Mouse (Mus musculus) hindbrain, embryonic 16.5 days (tissue): ENCODE results near the gene Gm49405. TPM values are rescaled to one million over a fixed set of nuclear protein-coding genes. Genes with fewer than 3 reads are reported as not detected.
"Not testable (repeated sequence)": the region's sequence is repeated elsewhere in the genome, so short reads cannot be mapped to it uniquely, and the experiment has no call there.

Source experiments
- ATAC-seq: fragments of 200-750 bp; cut with Nextera tagmentation; 2 replicates; pipeline ENCODE4 v1.8.0; 2017; ENCODE audit warnings: moderate TSS enrichment, moderate library complexity
- H3K27ac ChIP-seq: fragments of 300-500 bp; sonication (generic); 2 replicates; pipeline ENCODE4 v1.5.1; 2014; ENCODE audit warnings: low read depth, mild to moderate bottlenecking, control low read depth, low read length, moderate library complexity
- H3K27me3 ChIP-seq: fragments of 300-500 bp; sonication (generic); replicated peaks from 2 replicates; pipeline ENCODE4 v1.6.1; 2014; ENCODE audit warnings: low read length; ENCODE audit not compliant: control insufficient read depth, insufficient read depth
- H3K36me3 ChIP-seq: fragments of 300-500 bp; sonication (generic); 2 replicates; pipeline ENCODE4 v1.6.1; 2014; ENCODE audit warnings: mild to moderate bottlenecking, low read length, moderate library complexity, mixed read lengths; ENCODE audit not compliant: control insufficient read depth, insufficient read depth
- H3K4me1 ChIP-seq: fragments of 300-500 bp; sonication (generic); 2 replicates; pipeline ENCODE4 v1.6.1; 2014; ENCODE audit warnings: low read depth, low read length; ENCODE audit not compliant: control insufficient read depth, insufficient read depth
- H3K4me2 ChIP-seq: fragments of 300-500 bp; sonication (generic); 2 replicates; pipeline ENCODE4 v1.6.1; 2014; ENCODE audit warnings: mild to moderate bottlenecking, low read length, control low read depth, moderate library complexity
- H3K4me3 ChIP-seq: fragments of 300-500 bp; sonication (generic); 2 replicates; pipeline ENCODE4 v1.5.1; 2014; ENCODE audit warnings: mild to moderate bottlenecking, low read length, control low read depth, moderate library complexity
- H3K9ac ChIP-seq: fragments of 300-500 bp; sonication (generic); 2 replicates; pipeline ENCODE4 v1.6.1; 2014; ENCODE audit warnings: low read depth, mild to moderate bottlenecking, control low read depth, low read length, moderate library complexity
- H3K9me3 ChIP-seq: fragments of 300-500 bp; sonication (generic); 2 replicates; pipeline ENCODE4 v1.6.1; 2014; ENCODE audit warnings: mild to moderate bottlenecking, low read length, moderate library complexity; ENCODE audit not compliant: control insufficient read depth
- WGBS: fragments of 180-500 bp; shearing (Covaris S2); extraction: QIAGEN DNeasy Blood & Tissue Kit; methylation state at CpG from one replicate; pipeline ENCODE4 v1.1.7; 2014; 5-methylcytosine and 5-hydroxymethylcytosine counted together
- polyA plus RNA-seq: library from polyadenylated mRNA; unstranded; fragments of >200 nt; fragmentation: Nextera tagmentation; extraction: Ambion mirVana; gene quantifications from 2 replicates; pipeline ENCODE4 v1.2.1, GENCODE M21; 2015

Gm49405 gene
- polyA plus RNA-seq, 1 experiment from 2014 or later = 3.5 TPM

GRCm38 (mm10) chr19:4047859-4048258 lies 47.4 kb downstream of the Gm49405 start:
- Histone ChIP-seq H3K4me3 (no peak overlapping the region), H3K36me3 (no peaks in the 10 kb centered on the region), H3K4me1 (no peaks in the 10 kb centered on the region), H3K9ac (no peak overlapping the region), H3K9me3 (no peaks in the 10 kb centered on the region), H3K27ac (no peak overlapping the region), H3K4me2 (no peak overlapping the region), H3K27me3 (no peaks in the 10 kb centered on the region)
- WGBS = 19% methylated on average over 4 of the region's 4 CpGs
- no peak for ATAC-seq

GRCm38 (mm10) chr19:4049069-4049468 lies 48.6 kb downstream of the Gm49405 start:
- not testable (repeated sequence) for H3K4me1 ChIP-seq, H3K27me3 ChIP-seq, H3K36me3 ChIP-seq, H3K9ac ChIP-seq, H3K9me3 ChIP-seq, H3K4me3 ChIP-seq, H3K4me2 ChIP-seq, ATAC-seq, H3K27ac ChIP-seq
- WGBS = 78% methylated on average over 5 of the region's 5 CpGs

GRCm38 (mm10) chr19:4051016-4051415 lies 50.6 kb downstream of the Gm49405 start:
- Histone ChIP-seq H3K9me3 (no peaks in the 10 kb centered on the region), H3K36me3 (no peaks in the 10 kb centered on the region), H3K4me1 (no peaks in the 10 kb centered on the region), H3K27me3 (no peaks in the 10 kb centered on the region), H3K4me3 (no peak overlapping the region), H3K9ac (no peak overlapping the region), H3K27ac (no peak overlapping the region), H3K4me2 (no peak overlapping the region)
- no peak for ATAC-seq
- 95% methylated on average over 5 of the region's 5 CpGs for WGBS

DNA sequence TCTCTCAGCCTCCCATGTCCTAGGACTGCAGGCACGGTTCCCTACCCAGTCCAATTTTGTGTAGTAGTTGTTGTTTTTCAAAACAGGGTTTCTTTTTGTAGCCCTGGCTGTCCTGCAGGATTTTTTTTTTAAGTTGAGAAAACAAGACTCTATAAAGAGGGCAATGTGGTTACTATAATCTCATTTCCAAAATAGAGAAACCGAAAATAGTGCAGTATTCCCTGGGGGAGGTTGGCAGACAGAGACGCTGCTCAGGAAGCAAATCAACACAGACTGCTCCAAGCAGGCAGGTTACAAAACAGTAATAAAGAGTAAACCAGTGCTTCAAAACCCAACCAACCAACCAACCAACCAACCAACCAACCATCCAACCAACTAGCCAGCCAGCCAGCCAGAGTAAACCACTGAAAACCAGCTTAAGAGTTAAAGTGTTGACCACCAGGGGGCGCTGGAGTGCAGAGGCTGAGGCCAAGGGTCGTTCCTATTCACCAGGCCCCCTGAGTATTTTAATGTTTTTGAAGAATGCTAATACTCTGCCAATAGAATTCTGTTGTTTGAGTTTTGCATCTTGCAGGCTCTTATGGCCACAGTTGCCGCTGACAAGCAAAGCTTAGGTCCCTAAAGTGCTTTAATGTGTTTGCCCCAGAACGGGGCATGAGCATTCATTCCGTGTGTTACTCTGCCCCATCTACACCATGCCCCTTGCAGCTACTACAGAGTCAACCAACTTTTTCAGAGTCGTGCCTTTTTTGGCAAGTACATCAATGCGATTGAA lies 51.5 kb downstream of the Gm49405 start:
- H3K9me3 ChIP-seq = no peaks in the 10 kb centered on the region
- WGBS = 51% methylated on average over 10 of the region's 10 CpGs
- ATAC-seq = no peak

GRCm38 (mm10) chr19:4052516-4053030 lies 52.1 kb downstream of the Gm49405 start:
- no peaks in the 10 kb centered on the region for H3K27me3 ChIP-seq
- no peak for ATAC-seq
- H3K9me3 ChIP-seq = no peaks in the 10 kb centered on the region
- no peak overlapping the region for H3K27ac ChIP-seq
- no peak overlapping the region for H3K4me2 ChIP-seq
- no peak overlapping the region for H3K4me3 ChIP-seq
- no peak overlapping the region for H3K9ac ChIP-seq
- H3K36me3 ChIP-seq = no peaks in the 10 kb centered on the region
- 64% methylated on average over 5 of the region's 5 CpGs for WGBS
- no peaks in the 10 kb centered on the region for H3K4me1 ChIP-seq

More for the DNA sequence above, 51.5 kb downstream of the Gm49405 start:
- Histone ChIP-seq H3K36me3 (no peaks in the 10 kb centered on the region), H3K27ac (no peak overlapping the region), H3K4me1 (no peaks in the 10 kb centered on the region), H3K27me3 (no peaks in the 10 kb centered on the region), H3K4me2 (no peak overlapping the region), H3K9ac (no peak overlapping the region), H3K4me3 (no peak overlapping the region)

- no peaks in the 10 kb centered on the region for H3K27me3 ChIP-seq
- ATAC-seq = no peak
- no peak overlapping the region for H3K4me2 ChIP-seq
- H3K27ac ChIP-seq = no peak overlapping the region
- no peaks in the 10 kb centered on the region for H3K4me1 ChIP-seq
- no peak overlapping the region for H3K4me3 ChIP-seq
- H3K9ac ChIP-seq = no peak overlapping the region
- H3K9me3 ChIP-seq = no peaks in the 10 kb centered on the region
- no peaks in the 10 kb centered on the region for H3K36me3 ChIP-seq
- 86% methylated on average over 5 of the region's 5 CpGs for WGBS
Observed at GRCm38 (mm10) chr19:4054613-4055012, 54.2 kb downstream of the Gm49405 start.

Other genes with a start within 250 kb of the Gm49405 start
- 32.4 and 41.3 TPM in 2 replicates for gene Kmt5b, start 233.2 kb upstream of the Gm49405 start, polyA plus RNA-seq
- gene Chka, start 148.9 kb upstream of the Gm49405 start, polyA plus RNA-seq = 56.1 and 56.3 TPM in 2 replicates
- gene Tcirg1, start 93.5 kb upstream of the Gm49405 start, polyA plus RNA-seq = 18.9 and 21.2 TPM in 2 replicates
- 307 and 320 TPM in 2 replicates for gene Ndufs8, start 87.9 kb upstream of the Gm49405 start, polyA plus RNA-seq
- gene Aldh3b1, start 70.8 kb upstream of the Gm49405 start, polyA plus RNA-seq = 2.2 and 3.1 TPM in 2 replicates
- 12.4 and 14.1 TPM in 2 replicates for gene Unc93b1, start 65.4 kb upstream of the Gm49405 start, polyA plus RNA-seq
- gene Aldh3b3, start 42.0 kb upstream of the Gm49405 start, polyA plus RNA-seq = not detected in 2 replicates
- 0.44 and 0.66 TPM in 2 replicates for gene Aldh3b2, start 28.3 kb upstream of the Gm49405 start, polyA plus RNA-seq
- 2.9 and 3.1 TPM in 2 replicates for gene Acy3, start 14.1 kb upstream of the Gm49405 start, polyA plus RNA-seq
- 0.67 and 0.89 TPM in 2 replicates for gene Tbx10, start 7.9 kb upstream of the Gm49405 start, polyA plus RNA-seq
- gene Nudt8, start within 50 bp of the Gm49405 start, polyA plus RNA-seq = 22.6 and 25.5 TPM in 2 replicates
- gene Doc2g, start 2.7 kb downstream of the Gm49405 start, polyA plus RNA-seq = 4.9 and 6.6 TPM in 2 replicates
- gene Ndufv1, start 12.2 kb downstream of the Gm49405 start, polyA plus RNA-seq = 265 and 277 TPM in 2 replicates
- 569 and 604 TPM in 2 replicates for gene Gstp1, start 37.4 kb downstream of the Gm49405 start, polyA plus RNA-seq
- 2.5 and 2.6 TPM in 2 replicates for gene Gstp2, start 45.4 kb downstream of the Gm49405 start, polyA plus RNA-seq
- gene Gstp3, start 58.9 kb downstream of the Gm49405 start, polyA plus RNA-seq = 0.26 TPM in 1 of 2 replicates, not detected in the other
- gene Cabp2, start 81.0 kb downstream of the Gm49405 start, polyA plus RNA-seq = not detected in 2 replicates
- 85.4 and 86.4 TPM in 2 replicates for gene Cdk2ap2, start 96.6 kb downstream of the Gm49405 start, polyA plus RNA-seq
- gene Pitpnm1, start 99.4 kb downstream of the Gm49405 start, polyA plus RNA-seq = 87.3 and 91.9 TPM in 2 replicates
- 109 and 113 TPM in 2 replicates for gene Aip, start 125.2 kb downstream of the Gm49405 start, polyA plus RNA-seq
- not detected in 2 replicates for gene Gpr152, start 139.2 kb downstream of the Gm49405 start, polyA plus RNA-seq
- gene Cabp4, start 143.4 kb downstream of the Gm49405 start, polyA plus RNA-seq = 0.24 and 0.29 TPM in 2 replicates
- 116 and 122 TPM in 2 replicates for gene Coro1b, start 148.0 kb downstream of the Gm49405 start, polyA plus RNA-seq
- gene Ptprcap, start 153.0 kb downstream of the Gm49405 start, polyA plus RNA-seq = 0.41 and 0.63 TPM in 2 replicates
- gene Rps6kb2, start 162.7 kb downstream of the Gm49405 start, polyA plus RNA-seq = 54.1 and 57.0 TPM in 2 replicates
- gene Carns1, start 174.9 kb downstream of the Gm49405 start, polyA plus RNA-seq = 6.5 and 7.9 TPM in 2 replicates
- 0.54 and 1.1 TPM in 2 replicates for gene Tbc1d10c, start 190.7 kb downstream of the Gm49405 start, polyA plus RNA-seq
- 604 and 614 TPM in 2 replicates for gene Ppp1ca, start 191.4 kb downstream of the Gm49405 start, polyA plus RNA-seq
- gene Rad9a, start 201.0 kb downstream of the Gm49405 start, polyA plus RNA-seq = 25.0 and 26.5 TPM in 2 replicates
- 1.0 and 1.1 TPM in 2 replicates for gene Clcf1, start 213.6 kb downstream of the Gm49405 start, polyA plus RNA-seq
- gene AC109138.7, start 213.7 kb downstream of the Gm49405 start, polyA plus RNA-seq = not detected in 2 replicates
- gene Pold4, start 231.3 kb downstream of the Gm49405 start, polyA plus RNA-seq = 21.3 and 24.0 TPM in 2 replicates